Mouse (Mus musculus): ENCODE data around the gene Efna5. TPM values are rescaled to one million over a fixed set of nuclear protein-coding genes. Genes with fewer than 3 reads are reported as not detected.

Efna5 gene
- polyA plus RNA-seq, 1 experiment: 32.7 TPM

DNA sequence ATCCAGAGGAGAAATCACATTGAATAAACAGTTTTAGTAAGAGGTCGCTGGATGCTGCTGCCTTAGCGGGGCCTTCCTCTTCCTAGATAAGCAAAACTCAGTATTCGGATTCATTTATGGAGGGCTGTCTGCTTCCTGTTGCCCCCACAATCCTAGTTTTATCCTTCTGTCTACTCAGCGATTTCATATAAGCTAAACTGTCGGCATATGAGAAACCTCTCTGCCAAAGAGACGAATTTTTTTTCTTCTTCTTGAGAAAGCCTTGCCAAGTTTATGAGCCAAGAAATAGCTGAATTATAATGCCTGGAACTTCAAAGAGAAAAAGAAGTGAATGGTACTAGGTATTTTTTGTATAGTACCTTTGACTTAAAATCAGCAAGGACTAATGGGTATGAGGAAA lies 301.0 kb downstream of the Efna5 start:
- Histone ChIP-seq H3K4me3 (ENCODE audit: low read depth, low read length) (no peak overlapping the region), H3K4me1 (ENCODE audit: control insufficient read depth, insufficient read depth, low read length) (no peaks in the 10 kb centered on the region), H3K27ac (ENCODE audit: insufficient read depth, low read length) (no peak overlapping the region), H3K27me3 (ENCODE audit: control insufficient read depth, insufficient read depth, low read length, poor library complexity, severe bottlenecking) (no peaks in the 10 kb centered on the region), H3K9me3 (replicated peaks; ENCODE audit: control insufficient read depth, insufficient read depth, low read length, poor library complexity, severe bottlenecking) (no peaks in the 10 kb centered on the region), H3K36me3 (ENCODE audit: control insufficient read depth, insufficient read depth, low read length, poor library complexity, severe bottlenecking) (no peaks in the 10 kb centered on the region), H3K9ac (ENCODE audit: low read depth, poor library complexity, severe bottlenecking) (no peak overlapping the region)
- TF ChIP-seq CTCF (IDR thresholded peaks at IDR 0.05; ENCODE audit: low read depth, low read length) (no peak), EP300 (IDR thresholded peaks at IDR 0.05; ENCODE audit: insufficient read depth, low read depth, low read length) (no peak), POLR2A (IDR thresholded peaks at IDR 0.05; ENCODE audit: insufficient read depth, low read length) (no peak)

GRCm38 (mm10) chr17:62579618-62580017 lies 301.5 kb downstream of the Efna5 start:
- H3K27ac ChIP-seq (ENCODE audit: insufficient read depth, low read length): no peak overlapping the region
- H3K9me3 ChIP-seq (replicated peaks; ENCODE audit: control insufficient read depth, insufficient read depth, low read length, poor library complexity, severe bottlenecking): no peaks in the 10 kb centered on the region
- H3K27me3 ChIP-seq (ENCODE audit: control insufficient read depth, insufficient read depth, low read length, poor library complexity, severe bottlenecking): no peaks in the 10 kb centered on the region
- TF ChIP-seq POLR2A (IDR thresholded peaks at IDR 0.05; ENCODE audit: insufficient read depth, low read length) (no peak), CTCF (IDR thresholded peaks at IDR 0.05; ENCODE audit: low read depth, low read length) (no peak), EP300 (IDR thresholded peaks at IDR 0.05; ENCODE audit: insufficient read depth, low read depth, low read length) (no peak)
- no peaks in the 10 kb centered on the region for H3K4me1 ChIP-seq (ENCODE audit: control insufficient read depth, insufficient read depth, low read length)
- no peak overlapping the region for H3K9ac ChIP-seq (ENCODE audit: low read depth, poor library complexity, severe bottlenecking)
- H3K36me3 ChIP-seq (ENCODE audit: control insufficient read depth, insufficient read depth, low read length, poor library complexity, severe bottlenecking): no peaks in the 10 kb centered on the region
- H3K4me3 ChIP-seq (ENCODE audit: low read depth, low read length): no peak overlapping the region

DNA sequence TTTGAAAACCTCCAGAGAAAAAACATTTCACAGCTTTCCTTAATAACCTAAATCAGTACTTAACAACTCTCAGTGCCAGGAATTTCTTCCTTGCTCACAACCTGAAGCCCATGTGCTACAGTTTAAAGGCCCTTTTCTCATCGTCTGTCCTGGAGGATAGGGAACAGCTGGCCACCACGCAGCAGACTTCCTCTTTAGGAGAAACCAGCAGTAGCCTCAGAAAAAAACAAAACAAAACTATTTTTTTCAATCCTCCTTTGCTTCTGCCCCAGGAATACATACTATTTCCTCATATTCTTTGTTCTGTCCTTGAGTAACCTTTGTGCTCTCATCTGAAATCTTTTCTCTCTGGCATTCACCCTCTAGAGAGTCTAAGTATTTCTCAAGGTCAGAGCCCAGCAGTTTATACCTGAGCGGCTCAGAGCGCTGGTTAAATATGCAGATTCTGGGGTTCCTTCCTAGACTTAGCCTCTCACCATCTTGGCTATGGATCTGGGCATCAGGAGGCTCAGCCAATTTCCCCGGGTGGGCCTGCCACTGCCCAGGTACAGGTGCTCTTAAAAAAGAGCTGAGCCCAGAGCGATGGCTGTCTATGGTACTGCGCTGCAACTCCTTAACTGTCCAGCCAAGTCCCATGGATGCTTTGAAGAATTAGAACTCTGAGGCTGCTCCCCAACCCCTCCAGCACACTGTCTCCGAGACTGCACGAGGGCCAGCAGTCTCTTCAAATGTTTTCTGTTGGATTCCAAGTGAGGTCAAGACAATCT lies 306.4 kb downstream of the Efna5 start:
- no peaks in the 10 kb centered on the region for H3K36me3 ChIP-seq (ENCODE audit: control insufficient read depth, insufficient read depth, low read length, poor library complexity, severe bottlenecking)
- TF ChIP-seq POLR2A (IDR thresholded peaks at IDR 0.05; ENCODE audit: insufficient read depth, low read length) (no peak), CTCF (IDR thresholded peaks at IDR 0.05; ENCODE audit: low read depth, low read length) (no peak), EP300 (IDR thresholded peaks at IDR 0.05; ENCODE audit: insufficient read depth, low read depth, low read length) (no peak)
- no peak overlapping the region for H3K9ac ChIP-seq (ENCODE audit: low read depth, poor library complexity, severe bottlenecking)
- no peak overlapping the region for H3K27ac ChIP-seq (ENCODE audit: insufficient read depth, low read length)
- no peaks in the 10 kb centered on the region for H3K4me1 ChIP-seq (ENCODE audit: control insufficient read depth, insufficient read depth, low read length)
- H3K9me3 ChIP-seq (replicated peaks; ENCODE audit: control insufficient read depth, insufficient read depth, low read length, poor library complexity, severe bottlenecking): no peaks in the 10 kb centered on the region
- no peak overlapping the region for H3K4me3 ChIP-seq (ENCODE audit: low read depth, low read length)
- H3K27me3 ChIP-seq (ENCODE audit: control insufficient read depth, insufficient read depth, low read length, poor library complexity, severe bottlenecking): no peaks in the 10 kb centered on the region

GRCm38 (mm10) chr17:62570101-62570500 lies 311.0 kb downstream of the Efna5 start:
- no peaks in the 10 kb centered on the region for H3K27me3 ChIP-seq (ENCODE audit: control insufficient read depth, insufficient read depth, low read length, poor library complexity, severe bottlenecking)
- H3K9me3 ChIP-seq (replicated peaks; ENCODE audit: control insufficient read depth, insufficient read depth, low read length, poor library complexity, severe bottlenecking): no peaks in the 10 kb centered on the region
- TF ChIP-seq EP300 (IDR thresholded peaks at IDR 0.05; ENCODE audit: insufficient read depth, low read depth, low read length) (no peak), CTCF (IDR thresholded peaks at IDR 0.05; ENCODE audit: low read depth, low read length) (no peak), POLR2A (IDR thresholded peaks at IDR 0.05; ENCODE audit: insufficient read depth, low read length) (no peak)
- H3K27ac ChIP-seq (ENCODE audit: insufficient read depth, low read length): no peak overlapping the region
- no peak overlapping the region for H3K4me3 ChIP-seq (ENCODE audit: low read depth, low read length)
- no peak overlapping the region for H3K9ac ChIP-seq (ENCODE audit: low read depth, poor library complexity, severe bottlenecking)
- no peaks in the 10 kb centered on the region for H3K36me3 ChIP-seq (ENCODE audit: control insufficient read depth, insufficient read depth, low read length, poor library complexity, severe bottlenecking)
- H3K4me1 ChIP-seq (ENCODE audit: control insufficient read depth, insufficient read depth, low read length): no peaks in the 10 kb centered on the region

DNA sequence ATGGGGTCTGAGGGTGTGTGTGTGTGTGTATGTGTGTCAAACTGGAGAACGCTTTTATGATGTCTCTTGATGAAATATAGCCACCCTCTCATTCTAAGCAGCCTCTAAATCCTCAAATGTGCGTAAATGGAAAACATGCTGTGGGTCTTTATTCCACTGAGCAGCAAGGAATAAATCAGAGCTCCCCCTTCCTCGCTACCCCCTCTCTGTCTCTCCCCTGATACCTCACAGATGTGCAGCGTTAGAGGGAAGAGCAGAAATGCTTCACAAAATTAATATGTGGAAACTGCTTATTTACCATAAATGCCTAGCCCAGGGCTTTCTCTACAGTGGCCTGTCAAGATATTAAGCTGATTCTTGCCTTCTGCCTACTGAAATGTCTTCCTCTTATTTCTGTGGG lies 313.1 kb downstream of the Efna5 start:
- TF ChIP-seq EP300 (IDR thresholded peaks at IDR 0.05; ENCODE audit: insufficient read depth, low read depth, low read length): no peak
- TF ChIP-seq CTCF (IDR thresholded peaks at IDR 0.05; ENCODE audit: low read depth, low read length): no peak
- TF ChIP-seq POLR2A (IDR thresholded peaks at IDR 0.05; ENCODE audit: insufficient read depth, low read length): no peak
- no peak overlapping the region for H3K9ac ChIP-seq (ENCODE audit: low read depth, poor library complexity, severe bottlenecking)
- H3K4me3 ChIP-seq (ENCODE audit: low read depth, low read length): no peak overlapping the region
- no peak overlapping the region for H3K27ac ChIP-seq (ENCODE audit: insufficient read depth, low read length)
- no peaks in the 10 kb centered on the region for H3K4me1 ChIP-seq (ENCODE audit: control insufficient read depth, insufficient read depth, low read length)
- no peaks in the 10 kb centered on the region for H3K36me3 ChIP-seq (ENCODE audit: control insufficient read depth, insufficient read depth, low read length, poor library complexity, severe bottlenecking)
- H3K27me3 ChIP-seq (ENCODE audit: control insufficient read depth, insufficient read depth, low read length, poor library complexity, severe bottlenecking): no peaks in the 10 kb centered on the region
- H3K9me3 ChIP-seq (replicated peaks; ENCODE audit: control insufficient read depth, insufficient read depth, low read length, poor library complexity, severe bottlenecking): no peaks in the 10 kb centered on the region

- no peak overlapping the region for H3K9ac ChIP-seq (ENCODE audit: low read depth, poor library complexity, severe bottlenecking)
- no peaks in the 10 kb centered on the region for H3K36me3 ChIP-seq (ENCODE audit: control insufficient read depth, insufficient read depth, low read length, poor library complexity, severe bottlenecking)
- H3K4me3 ChIP-seq (ENCODE audit: low read depth, low read length): no peak overlapping the region
- H3K4me1 ChIP-seq (ENCODE audit: control insufficient read depth, insufficient read depth, low read length): no peaks in the 10 kb centered on the region
- H3K9me3 ChIP-seq (replicated peaks; ENCODE audit: control insufficient read depth, insufficient read depth, low read length, poor library complexity, severe bottlenecking): no peaks in the 10 kb centered on the region
- TF ChIP-seq POLR2A (IDR thresholded peaks at IDR 0.05; ENCODE audit: insufficient read depth, low read length): no peak
- no peak for TF ChIP-seq EP300 (IDR thresholded peaks at IDR 0.05; ENCODE audit: insufficient read depth, low read depth, low read length)
- TF ChIP-seq CTCF (IDR thresholded peaks at IDR 0.05; ENCODE audit: low read depth, low read length): no peak
- H3K27ac ChIP-seq (ENCODE audit: insufficient read depth, low read length): no peak overlapping the region
- H3K27me3 ChIP-seq (ENCODE audit: control insufficient read depth, insufficient read depth, low read length, poor library complexity, severe bottlenecking): no peaks in the 10 kb centered on the region
Measured at GRCm38 (mm10) chr17:62565632-62566031, 315.5 kb downstream of the Efna5 start.
